Mouse (Mus musculus) forebrain, embryonic 16.5 days (tissue): Measurements from ENCODE around the gene Idi2. TPM values are rescaled to one million over a fixed set of nuclear protein-coding genes. Genes with fewer than 3 reads are reported as not detected.
"Not testable (repeated sequence)": the region's sequence is repeated elsewhere in the genome, so short reads cannot be mapped to it uniquely, and the experiment has no call there.

Experiments used
- ATAC-seq: fragments of 200-750 bp; cut with Nextera tagmentation; 2 replicates; pipeline ENCODE4 v1.8.0; 2017; ENCODE audit warnings: mild to moderate bottlenecking, moderate library complexity
- H3K27ac ChIP-seq: fragments of 300-500 bp; sonication (generic); 2 replicates; pipeline ENCODE4 v1.5.1; 2014; ENCODE audit warnings: low read length, control low read depth
- H3K27me3 ChIP-seq: fragments of 300-500 bp; sonication (generic); replicated peaks from 2 replicates; pipeline ENCODE4 v1.6.1; 2014; ENCODE audit warnings: low read length; ENCODE audit not compliant: control insufficient read depth, insufficient read depth
- H3K36me3 ChIP-seq: fragments of 300-500 bp; sonication (generic); 2 replicates; pipeline ENCODE4 v1.6.1; 2014; ENCODE audit not compliant: control insufficient read depth, insufficient read depth
- H3K4me1 ChIP-seq: fragments of 300-500 bp; sonication (generic); replicated peaks from 2 replicates; pipeline ENCODE4 v1.6.1; 2014; ENCODE audit warnings: low read length; ENCODE audit not compliant: control insufficient read depth, insufficient read depth
- H3K4me2 ChIP-seq: fragments of 300-500 bp; sonication (generic); 2 replicates; pipeline ENCODE4 v1.6.1; 2014; ENCODE audit warnings: mild to moderate bottlenecking, low read length, control low read depth
- H3K4me3 ChIP-seq: fragments of 300-500 bp; sonication (generic); replicated peaks from 2 replicates; pipeline ENCODE4 v1.5.1; 2014; ENCODE audit warnings: mild to moderate bottlenecking, low read length, control low read depth
- H3K9ac ChIP-seq: fragments of 300-500 bp; sonication (generic); replicated peaks from 2 replicates; pipeline ENCODE4 v1.6.1; 2014; ENCODE audit warnings: low read depth, low read length, control low read depth
- H3K9me3 ChIP-seq: fragments of 300-500 bp; sonication (generic); 2 replicates; pipeline ENCODE4 v1.6.1; 2016; ENCODE audit warnings: low read length; ENCODE audit not compliant: control insufficient read depth
- WGBS: fragments of 180-500 bp; shearing (Covaris S2); extraction: QIAGEN DNeasy Blood & Tissue Kit; methylation state at CpG from one replicate; pipeline ENCODE4 v1.1.7; 2014; 5-methylcytosine and 5-hydroxymethylcytosine counted together
- microRNA-seq: library from miRNA; unstranded; fragments of <30 nt; microRNA quantifications from one replicate; pipeline ENCODE4, GENCODE M21; 2017
- polyA plus RNA-seq: library from polyadenylated mRNA; unstranded; fragments of >200 nt; fragmentation: Nextera tagmentation; extraction: Ambion mirVana; gene quantifications from 2 replicates; pipeline ENCODE4 v1.2.1, GENCODE M21; 2015

The Idi2 gene
- polyA plus RNA-seq, 1 experiment from 2014 or later = not detected

DNA sequence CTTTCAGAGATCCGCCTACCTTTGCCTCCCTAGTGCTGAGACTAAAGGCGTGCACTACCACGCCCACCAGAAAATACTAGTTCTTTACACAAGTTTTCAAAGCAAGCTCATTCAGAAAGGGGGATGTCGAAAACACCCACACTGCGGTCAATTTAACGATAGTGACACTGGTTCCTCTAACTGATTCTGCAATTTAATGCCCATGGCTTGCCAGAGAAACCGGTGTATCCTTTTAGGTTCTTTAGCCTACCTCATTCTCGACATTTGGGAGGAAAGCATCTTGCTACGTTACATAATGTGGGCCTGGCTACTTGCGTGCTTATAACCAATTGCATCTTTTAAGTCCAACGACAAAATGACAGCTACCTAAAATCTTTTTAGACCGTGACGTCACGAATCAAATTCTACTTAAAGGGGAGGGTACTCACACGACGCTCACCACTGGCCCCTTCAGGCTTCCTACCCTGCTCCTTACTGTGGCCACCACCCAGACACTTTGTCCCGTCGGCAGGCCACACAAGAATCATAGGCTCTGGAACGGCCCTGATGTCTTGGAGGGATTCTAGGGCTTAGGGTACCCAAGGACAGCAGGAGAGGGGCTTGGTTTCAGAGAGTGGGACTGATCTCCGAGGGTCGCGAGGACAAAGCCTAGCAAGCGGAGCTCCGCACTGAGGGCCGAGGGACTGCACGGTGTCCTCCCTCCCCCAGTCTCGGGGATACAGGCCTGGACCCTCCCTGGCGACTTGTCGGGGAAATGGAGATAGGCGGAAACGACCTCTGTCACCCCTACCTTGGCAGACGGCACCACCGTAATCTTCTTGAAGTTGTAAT lies 42.7 kb downstream of the Idi2 start:
- Histone ChIP-seq H3K36me3 (peaks cover 6% of the 10 kb centered on the region), H3K4me3 (peak overlapping the region; percentile 55), H3K4me2 (peak overlapping the region; percentile 76), H3K9ac (peak overlapping the region; percentile 80), H3K27ac (peak overlapping the region; percentile 17; the same call in 1 of the 2 replicates), H3K9me3 (no peaks in the 10 kb centered on the region), H3K27me3 (no peaks in the 10 kb centered on the region), H3K4me1 (peaks cover 14% of the 10 kb centered on the region)
- peak; percentile 73 for ATAC-seq
- 3% methylated on average over 33 of the region's 33 CpGs for WGBS

DNA sequence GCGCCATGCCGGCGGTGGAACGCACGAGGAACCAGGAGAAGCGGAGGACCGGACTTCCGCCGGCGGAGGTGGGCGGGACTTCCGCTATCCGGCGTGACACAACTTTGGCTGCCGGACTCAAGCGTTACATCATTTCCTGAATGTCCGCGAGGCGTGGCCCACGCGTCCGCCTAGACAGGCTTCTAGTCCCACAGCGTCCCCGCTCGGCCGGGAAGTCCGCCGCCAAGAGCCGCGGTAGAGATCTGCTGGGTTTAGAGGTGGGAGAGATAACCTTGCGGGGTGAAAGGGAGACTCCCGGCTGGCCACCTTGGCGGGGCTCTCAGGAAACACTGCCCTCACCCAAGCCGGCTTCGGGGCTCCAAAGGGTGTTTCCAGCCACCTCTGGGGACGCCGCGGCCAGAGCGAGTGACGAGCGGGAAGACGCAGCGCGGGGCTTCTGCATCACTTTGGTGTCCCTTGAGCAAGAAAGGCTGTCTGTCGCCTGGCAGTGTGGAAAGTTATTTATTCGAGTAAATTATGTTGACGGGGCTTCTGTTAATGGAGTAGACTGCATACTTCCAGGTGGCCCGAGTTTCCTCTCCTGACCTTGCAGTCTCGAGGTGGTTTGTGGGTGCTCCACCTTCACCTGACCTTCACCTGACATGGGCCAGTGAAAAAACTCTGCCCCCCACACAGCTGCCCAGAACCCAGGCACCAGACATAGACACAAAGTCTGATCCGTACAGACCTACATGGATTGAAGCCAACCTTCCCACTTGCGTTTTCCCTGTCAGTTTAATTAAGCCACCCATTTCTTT lies 43.5 kb downstream of the Idi2 start, which contains the start of gene Gtpbp4:
Gtpbp4 (minus strand) TSS at position 94 of the 797 bp plus-strand sequence.
- peak; percentile 99 for ATAC-seq
- Histone ChIP-seq H3K9me3 (no peaks in the 10 kb centered on the region), H3K27me3 (no peaks in the 10 kb centered on the region), H3K4me2 (peak within 1 kb of the TSS; percentile 76), H3K4me1 (peaks cover 14% of the 10 kb centered on the region), H3K36me3 (no peaks in the 10 kb centered on the region), H3K27ac (peak within 1 kb of the TSS; percentile 74), H3K9ac (peak within 1 kb of the TSS; percentile 85), H3K4me3 (peak within 1 kb of the TSS; percentile 55)
- WGBS = under 1% methylated on average over 51 of the region's 51 CpGs

DNA sequence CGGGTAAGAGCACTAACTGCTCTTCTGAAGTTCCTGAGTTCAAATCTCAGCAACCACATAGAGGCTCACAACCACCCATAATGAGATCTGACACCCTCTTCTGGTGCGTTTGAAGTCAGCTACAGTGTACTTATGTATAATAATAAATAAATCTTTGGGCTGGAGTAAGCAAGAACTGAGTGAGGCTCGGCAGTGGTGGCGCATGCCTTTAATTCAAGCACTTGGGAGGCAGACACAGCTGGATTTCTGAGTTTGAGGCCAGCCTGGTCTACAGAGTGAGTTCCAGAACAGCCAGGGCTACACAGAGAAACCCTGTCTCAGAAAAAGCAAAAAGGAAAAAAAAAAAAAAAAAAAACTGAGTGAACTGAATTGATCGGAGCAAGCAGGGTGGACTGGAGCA lies 44.6 kb downstream of the Idi2 start:
- not testable (repeated sequence) for ATAC-seq, H3K27me3 ChIP-seq
- WGBS = 86% methylated on average over 5 of the region's 5 CpGs

DNA sequence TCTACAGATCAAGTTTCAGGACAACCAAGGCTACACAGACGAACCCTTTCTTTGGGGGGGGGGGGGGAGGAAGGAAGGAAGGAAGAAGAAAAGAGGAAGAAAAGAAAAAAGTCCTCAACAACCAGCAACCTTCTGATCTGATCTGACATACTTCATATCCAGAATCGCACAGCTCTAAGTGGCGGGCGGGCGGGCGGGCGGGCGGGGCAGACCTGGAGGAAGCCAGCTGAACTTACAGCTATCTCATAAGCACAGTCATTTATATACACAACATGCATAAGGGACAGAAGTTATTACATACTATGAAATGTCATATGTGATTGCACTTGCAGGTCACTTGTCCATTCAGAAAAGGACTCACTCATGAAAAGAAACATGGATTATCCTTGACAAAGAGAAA lies 46.8 kb downstream of the Idi2 start:
- H3K27ac ChIP-seq = no peak overlapping the region
- no peaks in the 10 kb centered on the region for H3K36me3 ChIP-seq
- WGBS = 90% methylated on average over 8 of the region's 8 CpGs
- H3K9me3 ChIP-seq = no peaks in the 10 kb centered on the region
- no peak overlapping the region for H3K4me2 ChIP-seq
- H3K27me3 ChIP-seq = no peaks in the 10 kb centered on the region
- no peak overlapping the region for H3K9ac ChIP-seq
- peaks cover 11% of the 10 kb centered on the region for H3K4me1 ChIP-seq
- ATAC-seq = no peak
- no peak overlapping the region for H3K4me3 ChIP-seq

More for the DNA sequence above, 44.6 kb downstream of the Idi2 start:
- not testable (repeated sequence) for H3K9ac ChIP-seq, H3K36me3 ChIP-seq, H3K4me2 ChIP-seq, H3K4me3 ChIP-seq, H3K9me3 ChIP-seq, H3K27ac ChIP-seq
- H3K4me1 ChIP-seq = peaks cover 14% of the 10 kb centered on the region

DNA sequence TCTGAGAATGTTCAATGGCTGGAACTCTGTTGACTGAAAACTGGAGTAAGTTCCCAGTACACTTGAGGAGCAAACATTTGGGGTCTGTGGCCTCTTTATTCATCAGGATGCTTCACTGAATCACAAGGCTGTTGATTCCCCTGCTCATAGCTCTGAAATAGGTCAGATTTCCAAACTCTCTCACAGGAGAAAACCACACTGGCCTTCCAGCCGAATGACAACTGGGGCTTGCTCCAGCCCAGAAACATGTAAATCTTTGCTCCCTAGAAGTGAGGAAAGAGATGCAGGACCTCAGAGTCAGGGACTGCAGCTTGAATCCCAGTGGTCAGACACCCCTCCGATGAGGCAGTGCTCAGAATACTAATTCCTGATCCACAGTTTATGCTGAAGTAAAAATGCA lies 50.6 kb downstream of the Idi2 start:
- H3K4me1 ChIP-seq = no peaks in the 10 kb centered on the region
- H3K36me3 ChIP-seq = no peaks in the 10 kb centered on the region
- WGBS = 78% methylated on average over 2 of the region's 2 CpGs
- no peak overlapping the region for H3K9ac ChIP-seq
- H3K27ac ChIP-seq = no peak overlapping the region
- no peaks in the 10 kb centered on the region for H3K27me3 ChIP-seq
- no peak overlapping the region for H3K4me2 ChIP-seq
- H3K9me3 ChIP-seq = no peaks in the 10 kb centered on the region
- no peak for ATAC-seq
- H3K4me3 ChIP-seq = no peak overlapping the region

Small RNAs within 50 kb of the gene (microRNA-seq; reads per million reads assigned to microRNA genes)
- not detected for gene Gm22750

Other genes starting within 250 kb of the Idi2 start
- 48.8 and 51.0 TPM in 2 replicates for gene Wdr37, start 81.0 kb upstream of the Idi2 start, polyA plus RNA-seq
- 99.8 and 101 TPM in 2 replicates for gene Idi1, start 67.4 kb upstream of the Idi2 start, polyA plus RNA-seq
- not detected in 2 replicates for gene Gm9745, start 4.6 kb upstream of the Idi2 start, polyA plus RNA-seq
- gene Gtpbp4, start 43.2 kb downstream of the Idi2 start, polyA plus RNA-seq = 75.4 and 78.4 TPM in 2 replicates
- 42.4 and 46.2 TPM in 2 replicates for gene Larp4b, start 141.0 kb downstream of the Idi2 start, polyA plus RNA-seq